In the genomic region with DNA sequence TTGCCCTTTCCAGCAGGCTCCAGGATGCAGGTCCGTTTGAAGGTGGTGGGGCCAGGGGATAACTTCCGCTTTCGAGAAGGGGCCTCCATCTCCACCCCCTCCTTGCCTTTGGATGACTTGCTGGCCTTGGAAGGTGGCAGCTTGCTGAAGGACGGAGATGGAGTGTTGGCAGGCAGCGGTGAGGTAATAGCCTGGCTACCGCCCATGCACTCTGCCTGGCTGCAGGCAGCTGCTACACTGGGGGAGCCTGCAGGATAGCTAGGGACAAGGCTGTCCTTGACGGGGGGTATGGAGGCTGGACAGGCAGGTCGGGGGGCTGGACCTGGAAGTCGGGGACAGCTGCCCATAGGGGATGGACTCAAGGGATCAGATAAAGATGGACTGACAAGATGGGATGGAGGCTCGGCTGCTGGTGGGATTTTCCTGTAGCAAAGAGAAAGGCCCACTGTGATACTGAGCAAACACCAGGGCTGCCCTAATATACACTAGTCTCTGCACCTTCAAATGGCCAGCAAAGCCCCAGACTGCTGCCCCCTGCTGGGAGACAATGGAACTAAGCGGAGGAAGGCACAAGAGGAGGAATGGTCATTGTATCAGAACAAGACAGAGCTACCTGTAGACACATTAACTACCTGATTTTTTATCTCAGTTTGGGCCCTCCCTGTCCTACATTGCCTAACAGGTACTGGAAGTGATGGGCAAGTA, we compare ENCODE assay signal across 9 mouse cellular contexts. TPM values are rescaled to one million over a fixed set of nuclear protein-coding genes. Genes with fewer than 3 reads are reported as not detected.
DNase-seq lines count a peak whose midpoint lies in the region; TF ChIP-seq lines count a peak whose summit lies in the region.
"Had no signal": no experiment of that assay in that cellular context is flagged by ENCODE, and none has a peak within 500 bp of the region (broad histone marks: within the 10 kb centered on the region; RNA-seq: fewer than 3 reads in every experiment).

No protein-coding gene starts in this region.

- peaks cover 26% of the 10 kb centered on the region for H3K4me1 ChIP-seq in cerebellum, adult 2 months (ENCODE audit: control insufficient read depth, insufficient read depth, low read length)
- peaks cover 9% of the 10 kb centered on the region; the same call in 1 of the 2 replicates for H3K4me1 ChIP-seq in spleen, adult 2 months (ENCODE audit: control insufficient read depth, insufficient read depth, insufficient read length)

- intact Hi-C loops in heart, postnatal 25 days (cut with DNase I): loop anchor here (1.0 to 10.0 kb wide), 2 partner anchors 39 to 361 kb away; a partner anchor contains a TSS

- peak overlapping the region; percentile 49 for H3K27ac ChIP-seq in cerebellum, adult 2 months (ENCODE audit: insufficient read depth, low read length)
- H3K27ac ChIP-seq in layer of hippocampus, adult 2 months: peak overlapping the region; percentile 97
- no peak overlapping the region for H3K27ac ChIP-seq in spleen, adult 2 months (ENCODE audit: insufficient read depth, low read length)
- H3K27ac ChIP-seq: limb, embryonic 13.5 days had no signal

- H3K4me3 ChIP-seq in cerebellum, adult 2 months (replicated peaks; ENCODE audit: insufficient read depth, low read depth, low read length): no peak overlapping the region
- no peak overlapping the region for H3K4me3 ChIP-seq in layer of hippocampus, adult 2 months
- no peak overlapping the region for H3K4me3 ChIP-seq in spleen, adult 2 months (ENCODE audit: extremely low read depth, insufficient read depth, insufficient read length)
- H3K4me3 ChIP-seq: limb, embryonic 13.5 days had no signal

- H3K36me3 ChIP-seq in spleen, adult 2 months (ENCODE audit: control insufficient read depth, insufficient read depth, low read length): no peaks in the 10 kb centered on the region

- no peaks in the 10 kb centered on the region for H3K27me3 ChIP-seq in cerebellum, adult 2 months (ENCODE audit: control insufficient read depth, insufficient read depth, low read length)
- H3K27me3 ChIP-seq in spleen, adult 2 months (ENCODE audit: control insufficient read depth, insufficient read depth, low read length): no peaks in the 10 kb centered on the region
- H3K27me3 ChIP-seq: limb, embryonic 13.5 days had no signal

- DNase-seq in heart, adult 11 months: peak; percentile 95
- DNase-seq in heart, postnatal 25 days (ENCODE audit: low spot score): no peak
- peak; percentile 41 for DNase-seq in MEL-GATA-1-ER (ENCODE audit: extremely low read depth, low read depth)
- peak; percentile 84 to 90 for DNase-seq in cerebellum, adult 2 months
- DNase-seq in gastrocnemius, postnatal 25 days: peak; percentile 48
- peak; percentile 79 to 89 for DNase-seq in layer of hippocampus, adult 2 months (ENCODE audit: low spot score in 2 of 2)
- DNase-seq in lung, postnatal 4 days: peak; percentile 74 to 87
- DNase-seq in spleen, adult 2 months (ENCODE audit: low read depth in 1 of 2, low spot score in 2 of 2): peak; percentile 41 to 76

- TF ChIP-seq CTCF in cerebellum, adult 2 months (IDR thresholded peaks at IDR 0.05; ENCODE audit: borderline replicate concordance, insufficient read depth, low read depth, low read length): peak; percentile 79
- peak; percentile 95 for TF ChIP-seq CTCF in layer of hippocampus, adult 2 months (conservative IDR thresholded peaks at IDR 0.05)
- peak; percentile 74; the same call in 1 of the 2 replicates for TF ChIP-seq CTCF in spleen, adult 2 months (IDR thresholded peaks at IDR 0.05; ENCODE audit: extremely low read depth, insufficient read depth, insufficient read length, insufficient replicate concordance)

- WGBS in cerebellum, adult 2 months: 26% methylated on average over 11 of the region's 11 CpGs
- 85% methylated on average over 11 of the region's 11 CpGs for WGBS in spleen, adult 2 months

- TF ChIP-seq POLR2A in cerebellum, adult 2 months (IDR thresholded peaks at IDR 0.05; ENCODE audit: borderline replicate concordance, insufficient read depth, low read length): no peak
- no peak for TF ChIP-seq POLR2A in spleen, adult 2 months (IDR thresholded peaks at IDR 0.05; ENCODE audit: low read depth, low read length)

RNA-seq across cellular contexts. Expression of a gene that starts 2.8 kb away (rescaled TPM):
- 1 to 10 TPM; 4.9 to 5.1 TPM for total RNA-seq in heart, postnatal 25 days (2021)
- polyA plus RNA-seq in cerebellum, adult 2 months (2012; rRNA removed): 13.1 and 13.8 TPM in 2 replicates
- 1 to 10 TPM; 2.7 TPM for total RNA-seq in gastrocnemius, postnatal 25 days (2021)
- 10 to 100 TPM; 16.3 to 16.8 TPM for total RNA-seq in layer of hippocampus, adult 2 months (2021)
- polyA plus RNA-seq in spleen, adult 2 months (2012; rRNA removed): 12.7 and 13.8 TPM in 2 replicates

RNA-seq across cellular contexts. Expression of a gene that starts 7.0 kb away (rescaled TPM):
- total RNA-seq in heart, postnatal 25 days (2021): 1 to 10 TPM; 2.4 to 3.3 TPM
- polyA plus RNA-seq in cerebellum, adult 2 months (2012; rRNA removed): 25.9 and 26.9 TPM in 2 replicates
- total RNA-seq in gastrocnemius, postnatal 25 days (2021): 1 to 10 TPM; 6.1 to 6.5 TPM
- 10 to 100 TPM; 31.9 to 34.6 TPM for total RNA-seq in layer of hippocampus, adult 2 months (2021)
- 8.2 and 11.5 TPM in 2 replicates for polyA plus RNA-seq in spleen, adult 2 months (2012; rRNA removed)

RNA-seq across cellular contexts. Expression of a gene that starts 17.6 kb away (rescaled TPM):
- total RNA-seq in heart, postnatal 25 days (2021): 10 to 100 TPM; 12.2 to 12.5 TPM
- polyA plus RNA-seq in cerebellum, adult 2 months (2012; rRNA removed): 50.8 and 53.5 TPM in 2 replicates
- total RNA-seq in gastrocnemius, postnatal 25 days (2021): 10 to 100 TPM; 21.3 to 23.3 TPM
- total RNA-seq in layer of hippocampus, adult 2 months (2021): 10 to 100 TPM; 69.7 to 79.0 TPM
- polyA plus RNA-seq in spleen, adult 2 months (2012; rRNA removed): 6.2 and 8.3 TPM in 2 replicates

RNA-seq across cellular contexts. Expression of a gene that starts 22.7 kb away (rescaled TPM):
- under 1 TPM; 0.57 to 0.87 TPM for total RNA-seq in heart, postnatal 25 days (2021)
- polyA plus RNA-seq in cerebellum, adult 2 months (2012; rRNA removed): 2.4 TPM in 2 replicates
- 100 to 1,000 TPM; 596 to 597 TPM for total RNA-seq in gastrocnemius, postnatal 25 days (2021)
- total RNA-seq in layer of hippocampus, adult 2 months (2021): 1 to 10 TPM; 2.0 to 3.0 TPM
- 0.15 and 0.16 TPM in 2 replicates for polyA plus RNA-seq in spleen, adult 2 months (2012; rRNA removed)

RNA-seq across cellular contexts. Expression of a gene that starts 49.1 kb away (rescaled TPM):
- not detected for total RNA-seq in heart, postnatal 25 days (2021)
- polyA plus RNA-seq in cerebellum, adult 2 months (2012; rRNA removed): 6.2 and 6.5 TPM in 2 replicates
- not detected for total RNA-seq in gastrocnemius, postnatal 25 days (2021)
- total RNA-seq in layer of hippocampus, adult 2 months (2021): 10 to 100 TPM; 17.3 to 18.0 TPM
- polyA plus RNA-seq in spleen, adult 2 months (2012; rRNA removed): 0.06 TPM in 1 of 2 replicates, not detected in the other

Comparison
In these comparisons a context has a peak if more than half of its experiments do, and no peak if none do; other contexts are left out.
1. RNA of a gene that starts 7.0 kb away (total RNA-seq): 31.9 to 34.6 TPM in layer of hippocampus, adult 2 months; 6.1 to 6.5 TPM in gastrocnemius, postnatal 25 days and 2.4 to 3.3 TPM in heart, postnatal 25 days; every median in the first group is over 4 times any median in the second.
2. Peak in every context shown above with its lines, with median percentiles within 50 percentile points of each other: CTCF ChIP-seq.